Mouse (Mus musculus): ENCODE results near the gene Syt3.

The Syt3 gene

GRCm38 (mm10) chr7:44401673-44402072 lies 17.8 kb downstream of the Syt3 start:
- in situ Hi-C loops (cut with MboI; ENCODE audit: low sequenced_read_pairs), result no loop called here

GRCm38 (mm10) chr7:44405346-44406014 lies 21.6 kb downstream of the Syt3 start:
- in situ Hi-C loops (cut with MboI; ENCODE audit: low sequenced_read_pairs), result no loop called here

- in situ Hi-C loops (cut with MboI; ENCODE audit: low sequenced_read_pairs), result no loop called here
Observed at GRCm38 (mm10) chr7:44406015-44406355, 22.1 kb downstream of the Syt3 start.

- in situ Hi-C loops (cut with MboI; ENCODE audit: low sequenced_read_pairs), result no loop called here
Observed at GRCm38 (mm10) chr7:44411144-44411543, 27.2 kb downstream of the Syt3 start.

GRCm38 (mm10) chr7:44413307-44413706 lies 29.4 kb downstream of the Syt3 start:
- in situ Hi-C loops (cut with MboI; ENCODE audit: low sequenced_read_pairs), result no loop called here

- in situ Hi-C loops (cut with MboI; ENCODE audit: low sequenced_read_pairs), result loop anchor here (10.0 kb wide), 1 partner anchor 63 kb away; no protein-coding TSS in a partner anchor
Observed at GRCm38 (mm10) chr7:44427666-44428065, 43.8 kb downstream of the Syt3 start.

- in situ Hi-C loops (cut with MboI; ENCODE audit: low sequenced_read_pairs), result loop anchor here (10.0 kb wide), 1 partner anchor 64 kb away; no protein-coding TSS in a partner anchor
Observed at GRCm38 (mm10) chr7:44428171-44428950, 44.5 kb downstream of the Syt3 start.

- in situ Hi-C loops (cut with MboI; ENCODE audit: low sequenced_read_pairs), result loop anchor here (10.0 kb wide), 1 partner anchor 64 kb away; no protein-coding TSS in a partner anchor
Observed at GRCm38 (mm10) chr7:44428968-44429521, 45.1 kb downstream of the Syt3 start, which contains the start of gene Lrrc4b. TSS of gene Lrrc4b (plus strand) at chr7:44429018.

- in situ Hi-C loops (cut with MboI; ENCODE audit: low sequenced_read_pairs), result loop anchor here (10.0 kb wide), 1 partner anchor 65 kb away; no protein-coding TSS in a partner anchor
Observed at GRCm38 (mm10) chr7:44429534-44430488, 45.9 kb downstream of the Syt3 start.

- in situ Hi-C loops (cut with MboI; ENCODE audit: low sequenced_read_pairs), result no loop called here
Observed at GRCm38 (mm10) chr7:44432550-44432949, 48.6 kb downstream of the Syt3 start.

- in situ Hi-C loops (cut with MboI; ENCODE audit: low sequenced_read_pairs), result no loop called here
Observed at GRCm38 (mm10) chr7:44433371-44433770, 49.5 kb downstream of the Syt3 start.

- in situ Hi-C loops (cut with MboI; ENCODE audit: low sequenced_read_pairs), result no loop called here
Observed at GRCm38 (mm10) chr7:44434089-44434488, 50.2 kb downstream of the Syt3 start.

- in situ Hi-C loops (cut with MboI; ENCODE audit: low sequenced_read_pairs), result no loop called here
Observed at GRCm38 (mm10) chr7:44435796-44436195, 51.9 kb downstream of the Syt3 start.

- in situ Hi-C loops (cut with MboI; ENCODE audit: low sequenced_read_pairs), result no loop called here
Observed at GRCm38 (mm10) chr7:44436267-44436666, 52.4 kb downstream of the Syt3 start.

- in situ Hi-C loops (cut with MboI; ENCODE audit: low sequenced_read_pairs), result no loop called here
Observed at GRCm38 (mm10) chr7:44437188-44437587, 53.3 kb downstream of the Syt3 start.

- in situ Hi-C loops (cut with MboI; ENCODE audit: low sequenced_read_pairs), result no loop called here
Observed at GRCm38 (mm10) chr7:44437933-44438332, 54.0 kb downstream of the Syt3 start.

- in situ Hi-C loops (cut with MboI; ENCODE audit: low sequenced_read_pairs), result no loop called here
Observed at GRCm38 (mm10) chr7:44439696-44440095, 55.8 kb downstream of the Syt3 start.

- in situ Hi-C loops (cut with MboI; ENCODE audit: low sequenced_read_pairs), result no loop called here
Observed at GRCm38 (mm10) chr7:44440479-44440878, 56.6 kb downstream of the Syt3 start.

- in situ Hi-C loops (cut with MboI; ENCODE audit: low sequenced_read_pairs), result no loop called here
Observed at GRCm38 (mm10) chr7:44441180-44441579, 57.3 kb downstream of the Syt3 start.

GRCm38 (mm10) chr7:44441648-44442109 lies 57.8 kb downstream of the Syt3 start:
- in situ Hi-C loops (cut with MboI; ENCODE audit: low sequenced_read_pairs), result no loop called here

All from CH12F3 (cell line).